Mouse (Mus musculus): Measurements from ENCODE around the gene Srrm2. TPM values are rescaled to one million over a fixed set of nuclear protein-coding genes. Genes with fewer than 3 reads are reported as not detected.

The Srrm2 gene
- total and polyA plus RNA-seq, 2 experiments from 2014 or later, result 85.9 to 196 TPM

GRCm38 (mm10) chr17:23757581-23757980 is 32.8 kb upstream of the Srrm2 start:
- DNase-seq (ENCODE audit: low spot score) (no peak), ATAC-seq (ENCODE audit: insufficient read depth, low read depth) (no peak)
- H3K9me3 ChIP-seq (replicated peaks; ENCODE audit: control insufficient read depth, low read length), result no peaks in the 10 kb centered on the region
- H3K9ac ChIP-seq (replicated peaks; ENCODE audit: low read depth, low read length), result no peak overlapping the region
- no peaks in the 10 kb centered on the region for H3K27me3 ChIP-seq (ENCODE audit: control insufficient read depth, insufficient read depth, low read length)
- WGBS, result 92% methylated on average over 9 of the region's 9 CpGs
- H3K4me3 ChIP-seq (ENCODE audit: low read depth, low read length), result no peak overlapping the region
- TF ChIP-seq CTCF (IDR thresholded peaks at IDR 0.05; ENCODE audit: low read depth) (no peak), EP300 (IDR thresholded peaks at IDR 0.05; ENCODE audit: low read depth) (no peak)
- no peak overlapping the region for H3K4me2 ChIP-seq (ENCODE audit: low read depth, low read length)
- H3K4me1 ChIP-seq (ENCODE audit: control insufficient read depth, insufficient read depth), result no peaks in the 10 kb centered on the region
- peaks cover 72% of the 10 kb centered on the region for H3K36me3 ChIP-seq (replicated peaks; ENCODE audit: control insufficient read depth, insufficient read depth, low read length)
- H3K27ac ChIP-seq (ENCODE audit: low read depth), result no peak overlapping the region

- DNase-seq (ENCODE audit: low spot score) (no peak), ATAC-seq (ENCODE audit: insufficient read depth, low read depth) (no peak)
- Histone ChIP-seq H3K9ac (replicated peaks; ENCODE audit: low read depth, low read length) (no peak overlapping the region), H3K27me3 (ENCODE audit: control insufficient read depth, insufficient read depth, low read length) (no peaks in the 10 kb centered on the region), H3K4me2 (ENCODE audit: low read depth, low read length) (no peak overlapping the region), H3K9me3 (replicated peaks; ENCODE audit: control insufficient read depth, low read length) (no peaks in the 10 kb centered on the region), H3K27ac (ENCODE audit: low read depth) (no peak overlapping the region), H3K4me1 (ENCODE audit: control insufficient read depth, insufficient read depth) (no peaks in the 10 kb centered on the region), H3K4me3 (ENCODE audit: low read depth, low read length) (no peak overlapping the region), H3K36me3 (replicated peaks; ENCODE audit: control insufficient read depth, insufficient read depth, low read length) (peaks cover 59% of the 10 kb centered on the region)
- WGBS, result 83% methylated on average over 8 of the region's 8 CpGs
- TF ChIP-seq EP300 (IDR thresholded peaks at IDR 0.05; ENCODE audit: low read depth) (no peak), CTCF (IDR thresholded peaks at IDR 0.05; ENCODE audit: low read depth) (no peak)
Observed at GRCm38 (mm10) chr17:23758801-23759200, 31.5 kb upstream of the Srrm2 start.

- peaks cover 56% of the 10 kb centered on the region for H3K36me3 ChIP-seq (replicated peaks; ENCODE audit: control insufficient read depth, insufficient read depth, low read length)
- ATAC-seq (ENCODE audit: insufficient read depth, low read depth) (no peak), DNase-seq (ENCODE audit: low spot score) (no peak)
- H3K4me1 ChIP-seq (ENCODE audit: control insufficient read depth, insufficient read depth), result no peaks in the 10 kb centered on the region
- no peak overlapping the region for H3K27ac ChIP-seq (ENCODE audit: low read depth)
- no peaks in the 10 kb centered on the region for H3K27me3 ChIP-seq (ENCODE audit: control insufficient read depth, insufficient read depth, low read length)
- WGBS, result 95% methylated on average over 9 of the region's 9 CpGs
- no peak overlapping the region for H3K4me2 ChIP-seq (ENCODE audit: low read depth, low read length)
- TF ChIP-seq EP300 (IDR thresholded peaks at IDR 0.05; ENCODE audit: low read depth) (no peak), CTCF (IDR thresholded peaks at IDR 0.05; ENCODE audit: low read depth) (no peak)
- H3K9ac ChIP-seq (replicated peaks; ENCODE audit: low read depth, low read length), result no peak overlapping the region
- H3K9me3 ChIP-seq (replicated peaks; ENCODE audit: control insufficient read depth, low read length), result no peaks in the 10 kb centered on the region
- H3K4me3 ChIP-seq (ENCODE audit: low read depth, low read length), result no peak overlapping the region
Observed at GRCm38 (mm10) chr17:23760231-23760630, 30.1 kb upstream of the Srrm2 start.

- no peak for ATAC-seq (ENCODE audit: insufficient read depth, low read depth)
- TF ChIP-seq EP300 (IDR thresholded peaks at IDR 0.05; ENCODE audit: low read depth) (no peak), CTCF (IDR thresholded peaks at IDR 0.05; ENCODE audit: low read depth) (no peak)
- no peaks in the 10 kb centered on the region for H3K4me1 ChIP-seq (ENCODE audit: control insufficient read depth, insufficient read depth)
- H3K27me3 ChIP-seq (ENCODE audit: control insufficient read depth, insufficient read depth, low read length), result no peaks in the 10 kb centered on the region
- peaks cover 47% of the 10 kb centered on the region for H3K36me3 ChIP-seq (replicated peaks; ENCODE audit: control insufficient read depth, insufficient read depth, low read length)
- H3K27ac ChIP-seq (ENCODE audit: low read depth), result no peak overlapping the region
- no peak overlapping the region for H3K9ac ChIP-seq (replicated peaks; ENCODE audit: low read depth, low read length)
- WGBS, result 90% methylated on average over 3 of the region's 3 CpGs
- no peak overlapping the region for H3K4me3 ChIP-seq (ENCODE audit: low read depth, low read length)
- H3K4me2 ChIP-seq (ENCODE audit: low read depth, low read length), result no peak overlapping the region
- DNase-seq (ENCODE audit: low spot score), result no peak
- no peaks in the 10 kb centered on the region for H3K9me3 ChIP-seq (replicated peaks; ENCODE audit: control insufficient read depth, low read length)
Observed at GRCm38 (mm10) chr17:23761155-23761554, 29.2 kb upstream of the Srrm2 start.

- no peak for DNase-seq (ENCODE audit: low spot score)
- Histone ChIP-seq H3K9ac (replicated peaks; ENCODE audit: low read depth, low read length) (no peak overlapping the region), H3K4me1 (ENCODE audit: control insufficient read depth, insufficient read depth) (no peaks in the 10 kb centered on the region), H3K27ac (ENCODE audit: low read depth) (no peak overlapping the region), H3K9me3 (replicated peaks; ENCODE audit: control insufficient read depth, low read length) (no peaks in the 10 kb centered on the region), H3K4me2 (ENCODE audit: low read depth, low read length) (no peak overlapping the region), H3K4me3 (ENCODE audit: low read depth, low read length) (no peak overlapping the region), H3K36me3 (replicated peaks; ENCODE audit: control insufficient read depth, insufficient read depth, low read length) (peaks cover 34% of the 10 kb centered on the region), H3K27me3 (ENCODE audit: control insufficient read depth, insufficient read depth, low read length) (no peaks in the 10 kb centered on the region)
- TF ChIP-seq EP300 (IDR thresholded peaks at IDR 0.05; ENCODE audit: low read depth), result no peak
- TF ChIP-seq CTCF (IDR thresholded peaks at IDR 0.05; ENCODE audit: low read depth), result no peak
- 83% methylated on average over 11 of the region's 11 CpGs for WGBS
- ATAC-seq (ENCODE audit: insufficient read depth, low read depth), result no peak
Observed at GRCm38 (mm10) chr17:23762976-23763375, 27.4 kb upstream of the Srrm2 start.

GRCm38 (mm10) chr17:23770493-23770892 is 19.8 kb upstream of the Srrm2 start:
- H3K36me3 ChIP-seq (replicated peaks; ENCODE audit: control insufficient read depth, insufficient read depth, low read length), result no peaks in the 10 kb centered on the region
- H3K9ac ChIP-seq (replicated peaks; ENCODE audit: low read depth, low read length), result peak overlapping the region; percentile 83
- no peaks in the 10 kb centered on the region for H3K9me3 ChIP-seq (replicated peaks; ENCODE audit: control insufficient read depth, low read length)
- peak overlapping the region; percentile 80 for H3K4me2 ChIP-seq (ENCODE audit: low read depth, low read length)
- no peaks in the 10 kb centered on the region for H3K27me3 ChIP-seq (ENCODE audit: control insufficient read depth, insufficient read depth, low read length)
- DNase-seq (ENCODE audit: low spot score), result no peak
- no peak overlapping the region for H3K27ac ChIP-seq (ENCODE audit: low read depth)
- no peak for ATAC-seq (ENCODE audit: insufficient read depth, low read depth)
- peaks cover 13% of the 10 kb centered on the region for H3K4me1 ChIP-seq (ENCODE audit: control insufficient read depth, insufficient read depth)
- WGBS, result 25% methylated on average over 2 of the region's 2 CpGs
- no peak for TF ChIP-seq EP300 (IDR thresholded peaks at IDR 0.05; ENCODE audit: low read depth)
- no peak for TF ChIP-seq CTCF (IDR thresholded peaks at IDR 0.05; ENCODE audit: low read depth)
- H3K4me3 ChIP-seq (ENCODE audit: low read depth, low read length), result peak overlapping the region; percentile 81

Measured in heart, postnatal 0 days (tissue).